Mouse (Mus musculus): ENCODE results near the gene Tmem159.
A peak's percentile ranks its signal among the peaks of the same experiment; 100 is the strongest.

Gene Tmem159

GRCm38 (mm10) chr7:120142743-120143142, 40.6 kb downstream of the Tmem159 start:
- no peak for DNase-seq (ENCODE audit: low read depth, low spot score)

DNA sequence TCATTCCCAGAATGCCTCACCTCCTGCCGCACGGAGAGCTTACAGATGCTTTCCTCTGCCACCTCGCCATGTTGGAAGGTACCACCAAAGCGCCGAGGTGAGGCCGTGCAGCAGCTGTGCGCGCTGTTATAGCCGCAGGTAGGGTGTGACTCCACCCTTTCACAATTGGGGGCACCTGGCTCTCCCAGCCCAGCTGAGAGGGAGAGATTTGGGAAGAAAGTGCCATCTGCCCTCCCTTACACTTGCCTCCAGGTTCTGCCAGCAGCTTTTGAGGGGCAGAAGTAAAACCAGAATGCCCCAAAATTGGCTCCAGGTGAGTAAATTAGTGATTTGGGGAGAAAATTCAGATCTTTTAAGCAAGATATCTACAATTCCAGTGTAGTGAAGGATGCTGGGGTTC, 43.0 kb downstream of the Tmem159 start, which contains the start of gene Zp2:
TSS of gene Zp2 (minus strand) at position 101 of the 400 bp plus-strand sequence.
- DNase-seq (ENCODE audit: low read depth, low spot score), result no peak

GRCm38 (mm10) chr7:120150257-120150656, 48.1 kb downstream of the Tmem159 start:
- no peak for DNase-seq (ENCODE audit: low read depth, low spot score)

DNA sequence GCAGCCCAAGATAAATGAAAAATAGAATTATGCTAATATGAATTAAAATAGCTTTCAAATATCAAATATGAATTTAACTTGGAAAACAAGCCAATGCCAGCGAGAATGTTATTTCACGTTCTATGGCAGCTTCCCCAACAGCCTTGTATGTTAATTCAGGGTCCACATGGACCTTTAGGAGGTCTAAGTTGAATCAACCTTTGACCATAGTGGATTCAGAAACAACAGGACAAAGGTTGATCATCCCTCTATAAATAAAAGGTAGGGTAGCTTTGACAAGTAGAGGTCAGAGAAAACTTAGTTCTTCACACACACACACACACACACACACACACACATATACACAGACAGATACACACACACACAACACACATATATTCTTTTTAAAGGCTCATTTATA, 48.7 kb downstream of the Tmem159 start:
- no peak for DNase-seq (ENCODE audit: low read depth, low spot score)

DNA sequence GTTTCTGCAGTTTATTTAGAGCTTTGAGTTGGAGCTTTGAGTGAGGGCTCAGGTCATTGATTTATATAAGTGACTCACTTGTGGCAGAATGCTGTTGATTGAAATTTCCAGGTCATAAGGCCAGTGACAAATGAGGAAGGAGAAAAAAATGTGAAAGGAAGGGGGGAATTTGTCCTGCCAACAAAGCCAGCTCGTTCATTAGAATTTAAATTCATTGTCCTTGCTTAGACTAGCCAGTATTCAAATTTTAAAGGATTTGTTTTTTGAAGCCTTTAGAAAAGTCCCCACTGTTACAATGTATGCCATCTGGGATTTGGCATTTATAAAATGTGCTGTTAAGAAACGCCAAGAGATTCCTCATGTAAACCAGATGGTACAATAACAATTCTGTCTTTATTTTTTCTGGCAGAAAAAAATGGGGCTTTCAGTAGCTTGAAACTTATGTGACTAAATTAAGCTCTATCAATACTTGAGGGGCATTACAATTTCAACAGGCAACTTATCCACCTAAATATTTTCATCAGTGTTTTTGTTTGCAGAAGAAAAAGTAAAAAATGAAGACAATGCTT, 54.8 kb downstream of the Tmem159 start:
- no peak for DNase-seq (ENCODE audit: low read depth, low spot score)

- no peak for DNase-seq (ENCODE audit: low read depth, low spot score)
These were observed 55.5 kb downstream of the Tmem159 start for GRCm38 (mm10) chr7:120157575-120158061.

GRCm38 (mm10) chr7:120158121-120158613, 56.0 kb downstream of the Tmem159 start:
- peak; percentile 80 for DNase-seq (ENCODE audit: low read depth, low spot score)

- DNase-seq (ENCODE audit: low read depth, low spot score), result no peak
These were observed 61.6 kb downstream of the Tmem159 start for GRCm38 (mm10) chr7:120163581-120164251.

Data from R1 (cell line).